Mouse (Mus musculus): Measurements from ENCODE around the gene Dcbld2. TPM values are rescaled to one million over a fixed set of nuclear protein-coding genes. Genes with fewer than 3 reads are reported as not detected.

Dcbld2 gene
- 8.5 and 8.7 TPM in 2 replicates for polyA plus RNA-seq (2014; fragmentation: Nextera tagmentation; extraction: Ambion mirVana)

GRCm38 (mm10) chr16:58408062-58408486 lies at the start of gene Dcbld2:
Gene Dcbld2 (plus strand): TSS chr16:58408443.
- peaks cover 19% of the 10 kb centered on the region for H3K4me1 ChIP-seq (replicated peaks; ENCODE audit: control insufficient read depth, insufficient read depth, low read length)
- no peaks in the 10 kb centered on the region for H3K9me3 ChIP-seq (ENCODE audit: control insufficient read depth, low read length)
- H3K27ac ChIP-seq = peak within 1 kb of the TSS; percentile 91
- no peaks in the 10 kb centered on the region for H3K36me3 ChIP-seq (replicated peaks; ENCODE audit: control insufficient read depth, insufficient read depth)
- peak within 1 kb of the TSS; percentile 87 for H3K4me3 ChIP-seq (replicated peaks; ENCODE audit: low read length)
- DNase-seq (ENCODE audit: low spot score) (peak; percentile 93), ATAC-seq (ENCODE audit: low FRiP score) (peak; percentile 100)
- 0% methylated on average over 31 of the region's 32 CpGs for WGBS
- H3K9ac ChIP-seq = peak within 1 kb of the TSS; percentile 85
- H3K27me3 ChIP-seq (ENCODE audit: control insufficient read depth, insufficient read depth, low read length) = no peaks in the 10 kb centered on the region
- H3K4me2 ChIP-seq (replicated peaks) = peak within 1 kb of the TSS; percentile 76

GRCm38 (mm10) chr16:58377170-58377569 lies 31.1 kb upstream of the Dcbld2 start:
- no peak overlapping the region for H3K4me2 ChIP-seq (replicated peaks)
- no peaks in the 10 kb centered on the region for H3K36me3 ChIP-seq (replicated peaks; ENCODE audit: control insufficient read depth, insufficient read depth)
- H3K27ac ChIP-seq = no peak overlapping the region
- WGBS = 19% methylated on average over 1 of the region's 1 CpGs
- H3K9me3 ChIP-seq (ENCODE audit: control insufficient read depth, low read length) = no peaks in the 10 kb centered on the region
- H3K4me3 ChIP-seq (replicated peaks; ENCODE audit: low read length) = no peak overlapping the region
- DNase-seq (ENCODE audit: low spot score) (no peak), ATAC-seq (ENCODE audit: low FRiP score) (no peak)
- H3K27me3 ChIP-seq (ENCODE audit: control insufficient read depth, insufficient read depth, low read length) = no peaks in the 10 kb centered on the region
- no peak overlapping the region for H3K9ac ChIP-seq
- no peaks in the 10 kb centered on the region for H3K4me1 ChIP-seq (replicated peaks; ENCODE audit: control insufficient read depth, insufficient read depth, low read length)

GRCm38 (mm10) chr16:58377756-58378503 lies 30.3 kb upstream of the Dcbld2 start:
- H3K9ac ChIP-seq = no peak overlapping the region
- no peaks in the 10 kb centered on the region for H3K36me3 ChIP-seq (replicated peaks; ENCODE audit: control insufficient read depth, insufficient read depth)
- 69% methylated on average over 13 of the region's 13 CpGs for WGBS
- ATAC-seq (ENCODE audit: low FRiP score) (no peak), DNase-seq (ENCODE audit: low spot score) (no peak)
- no peaks in the 10 kb centered on the region for H3K9me3 ChIP-seq (ENCODE audit: control insufficient read depth, low read length)
- no peak overlapping the region for H3K4me3 ChIP-seq (replicated peaks; ENCODE audit: low read length)
- H3K4me2 ChIP-seq (replicated peaks) = no peak overlapping the region
- H3K27ac ChIP-seq = no peak overlapping the region
- H3K4me1 ChIP-seq (replicated peaks; ENCODE audit: control insufficient read depth, insufficient read depth, low read length) = no peaks in the 10 kb centered on the region
- no peaks in the 10 kb centered on the region for H3K27me3 ChIP-seq (ENCODE audit: control insufficient read depth, insufficient read depth, low read length)

- H3K4me2 ChIP-seq (replicated peaks) = no peak overlapping the region
- no peaks in the 10 kb centered on the region for H3K27me3 ChIP-seq (ENCODE audit: control insufficient read depth, insufficient read depth, low read length)
- DNase-seq (ENCODE audit: low spot score) = no peak
- 0 out of 2 replicates have a peak, but pooled peaks cover 5% of the 10 kb centered on the region for H3K4me1 ChIP-seq (replicated peaks; ENCODE audit: control insufficient read depth, insufficient read depth, low read length)
- H3K4me3 ChIP-seq (replicated peaks; ENCODE audit: low read length) = no peak overlapping the region
- 92% methylated on average over 4 of the region's 4 CpGs for WGBS
- no peak for ATAC-seq (ENCODE audit: low FRiP score)
- no peaks in the 10 kb centered on the region for H3K36me3 ChIP-seq (replicated peaks; ENCODE audit: control insufficient read depth, insufficient read depth)
- H3K9me3 ChIP-seq (ENCODE audit: control insufficient read depth, low read length) = no peaks in the 10 kb centered on the region
- H3K9ac ChIP-seq = no peak overlapping the region
- no peak overlapping the region for H3K27ac ChIP-seq
Measured at GRCm38 (mm10) chr16:58386241-58386757, 21.9 kb upstream of the Dcbld2 start.

GRCm38 (mm10) chr16:58389143-58389755 lies 19.0 kb upstream of the Dcbld2 start:
- Histone ChIP-seq H3K4me2 (replicated peaks) (no peak overlapping the region), H3K27ac (no peak overlapping the region), H3K4me3 (replicated peaks; ENCODE audit: low read length) (no peak overlapping the region), H3K9ac (no peak overlapping the region), H3K27me3 (ENCODE audit: control insufficient read depth, insufficient read depth, low read length) (no peaks in the 10 kb centered on the region), H3K4me1 (replicated peaks; ENCODE audit: control insufficient read depth, insufficient read depth, low read length) (0 out of 2 replicates have a peak, but pooled peaks cover 5% of the 10 kb centered on the region), H3K9me3 (ENCODE audit: control insufficient read depth, low read length) (no peaks in the 10 kb centered on the region), H3K36me3 (replicated peaks; ENCODE audit: control insufficient read depth, insufficient read depth) (no peaks in the 10 kb centered on the region)
- ATAC-seq (ENCODE audit: low FRiP score) = peak; percentile 57; the same call in 1 of the 2 replicates
- 10% methylated on average over 7 of the region's 7 CpGs for WGBS
- no peak for DNase-seq (ENCODE audit: low spot score)

GRCm38 (mm10) chr16:58393036-58393435 lies 15.2 kb upstream of the Dcbld2 start:
- Histone ChIP-seq H3K4me3 (replicated peaks; ENCODE audit: low read length) (no peak overlapping the region), H3K9ac (no peak overlapping the region), H3K4me2 (replicated peaks) (no peak overlapping the region), H3K27me3 (ENCODE audit: control insufficient read depth, insufficient read depth, low read length) (no peaks in the 10 kb centered on the region), H3K27ac (no peak overlapping the region), H3K36me3 (replicated peaks; ENCODE audit: control insufficient read depth, insufficient read depth) (no peaks in the 10 kb centered on the region), H3K4me1 (replicated peaks; ENCODE audit: control insufficient read depth, insufficient read depth, low read length) (0 out of 2 replicates have a peak, but pooled peaks cover 5% of the 10 kb centered on the region), H3K9me3 (ENCODE audit: control insufficient read depth, low read length) (no peaks in the 10 kb centered on the region)
- WGBS = 88% methylated on average over 3 of the region's 3 CpGs
- DNase-seq (ENCODE audit: low spot score) (no peak), ATAC-seq (ENCODE audit: low FRiP score) (no peak)

- Histone ChIP-seq H3K27ac (no peak overlapping the region), H3K9ac (no peak overlapping the region), H3K36me3 (replicated peaks; ENCODE audit: control insufficient read depth, insufficient read depth) (no peaks in the 10 kb centered on the region), H3K9me3 (ENCODE audit: control insufficient read depth, low read length) (no peaks in the 10 kb centered on the region), H3K4me1 (replicated peaks; ENCODE audit: control insufficient read depth, insufficient read depth, low read length) (0 out of 2 replicates have a peak, but pooled peaks cover 2% of the 10 kb centered on the region), H3K4me2 (replicated peaks) (no peak overlapping the region), H3K4me3 (replicated peaks; ENCODE audit: low read length) (no peak overlapping the region), H3K27me3 (ENCODE audit: control insufficient read depth, insufficient read depth, low read length) (no peaks in the 10 kb centered on the region)
- no peak for DNase-seq (ENCODE audit: low spot score)
- no peak for ATAC-seq (ENCODE audit: low FRiP score)
- 83% methylated on average over 5 of the region's 5 CpGs for WGBS
Measured at GRCm38 (mm10) chr16:58394156-58394555, 14.1 kb upstream of the Dcbld2 start.

GRCm38 (mm10) chr16:58398604-58399003 lies 9.6 kb upstream of the Dcbld2 start:
- 88% methylated on average over 3 of the region's 3 CpGs for WGBS
- H3K9me3 ChIP-seq (ENCODE audit: control insufficient read depth, low read length) = no peaks in the 10 kb centered on the region
- no peak overlapping the region for H3K4me3 ChIP-seq (replicated peaks; ENCODE audit: low read length)
- no peaks in the 10 kb centered on the region for H3K27me3 ChIP-seq (ENCODE audit: control insufficient read depth, insufficient read depth, low read length)
- H3K4me2 ChIP-seq (replicated peaks) = no peak overlapping the region
- H3K36me3 ChIP-seq (replicated peaks; ENCODE audit: control insufficient read depth, insufficient read depth) = no peaks in the 10 kb centered on the region
- DNase-seq (ENCODE audit: low spot score) = no peak
- H3K27ac ChIP-seq = no peak overlapping the region
- no peak overlapping the region for H3K9ac ChIP-seq
- ATAC-seq (ENCODE audit: low FRiP score) = no peak
- H3K4me1 ChIP-seq (replicated peaks; ENCODE audit: control insufficient read depth, insufficient read depth, low read length) = no peaks in the 10 kb centered on the region

- no peaks in the 10 kb centered on the region for H3K36me3 ChIP-seq (replicated peaks; ENCODE audit: control insufficient read depth, insufficient read depth)
- no peaks in the 10 kb centered on the region for H3K9me3 ChIP-seq (ENCODE audit: control insufficient read depth, low read length)
- no peak overlapping the region for H3K27ac ChIP-seq
- no peaks in the 10 kb centered on the region for H3K27me3 ChIP-seq (ENCODE audit: control insufficient read depth, insufficient read depth, low read length)
- ATAC-seq (ENCODE audit: low FRiP score) (no peak), DNase-seq (ENCODE audit: low spot score) (no peak)
- no peak overlapping the region for H3K4me3 ChIP-seq (replicated peaks; ENCODE audit: low read length)
- no peak overlapping the region for H3K4me2 ChIP-seq (replicated peaks)
- 49% methylated on average over 2 of the region's 2 CpGs for WGBS
- 0 out of 2 replicates have a peak, but pooled peaks cover 3% of the 10 kb centered on the region for H3K4me1 ChIP-seq (replicated peaks; ENCODE audit: control insufficient read depth, insufficient read depth, low read length)
- no peak overlapping the region for H3K9ac ChIP-seq
Measured at GRCm38 (mm10) chr16:58401079-58401478, 7.2 kb upstream of the Dcbld2 start.
